Mouse (Mus musculus) E14TG2a.4 (cell line): ENCODE measurements around the gene Gfy.

ENCODE experiments used
- CTCF ChIP-seq: conservative IDR thresholded peaks from 2 replicates; pipeline ENCODE4 v1.5.1; 2014; ENCODE audit warnings: low read length
- POU5F1 ChIP-seq: IDR thresholded peaks from 2 replicates; pipeline ENCODE4 v1.6.1; 2014; ENCODE audit warnings: low read length, borderline replicate concordance

DNA sequence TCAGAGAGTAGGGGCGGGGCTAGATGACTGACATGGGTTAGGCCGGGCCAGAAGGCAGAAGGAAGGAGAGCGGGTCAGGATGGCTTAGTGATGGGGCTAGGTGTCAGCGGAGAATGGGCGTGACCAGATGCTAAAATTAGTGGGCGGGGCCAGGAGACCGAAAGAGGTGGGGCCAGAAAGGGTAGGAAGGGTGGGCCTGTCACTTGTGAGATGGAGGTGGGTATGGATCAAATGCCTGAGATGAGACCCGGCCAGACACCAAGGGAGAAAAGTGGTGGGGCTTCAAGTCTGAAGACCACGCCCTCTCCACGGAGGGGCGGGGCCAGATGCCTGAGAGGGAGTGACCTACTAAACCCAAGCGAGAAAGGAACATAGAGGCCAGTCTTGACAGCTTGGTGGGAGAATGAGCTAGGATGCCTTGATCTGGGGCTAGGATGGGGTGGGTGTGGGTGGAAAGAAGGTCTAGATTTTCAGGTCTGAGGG, 44.8 kb downstream of the Gfy start:
- TF ChIP-seq CTCF, result no peak
- no peak for TF ChIP-seq POU5F1
